Mouse (Mus musculus) megakaryocyte-erythroid progenitor cell, adult 5-6 weeks (primary cell): ENCODE measurements at regions not wholly inside any gene's neighbourhood (a gene's known extent, or its start where the extent isn't known, plus 50 kb on each side); places are given as distances from the start of the nearest gene placed in this dataset.

Experiments
- ATAC-seq: replicated peaks from 2 replicates; pipeline ENCODE4 v1.8.0; 2016; ENCODE audit warnings: mild to moderate bottlenecking, inconsistent platforms; ENCODE audit not compliant: severe bottlenecking, poor library complexity, low FRiP score, low TSS enrichment

- ATAC-seq, result peak; percentile 95
Observed at GRCm38 (mm10) chr7:88544393-88544792, 114.3 kb downstream of the Rab38 start.

- ATAC-seq, result no peak
Observed at GRCm38 (mm10) chr7:88544976-88545654, 115.0 kb downstream of the Rab38 start.

GRCm38 (mm10) chr7:88575073-88575472, 145.0 kb downstream of the Rab38 start:
- ATAC-seq, result no peak

- no peak for ATAC-seq
Observed at GRCm38 (mm10) chr7:88600781-88601180, 170.7 kb downstream of the Rab38 start.
